Mouse (Mus musculus): Measurements from ENCODE around the gene Rcn3.

GRCm38 (mm10) chr7:45119780-45120709, 28.0 kb upstream of the Rcn3 start:
- TF ChIP-seq GATA1 (IDR thresholded peaks at IDR 0.05; ENCODE audit: borderline replicate concordance, low read length), result no peak
- TF ChIP-seq FLI1 (IDR thresholded peaks at IDR 0.05; ENCODE audit: low read length), result no peak

Measured in megakaryocyte, embryonic 14.5 days (primary cell).